Mouse (Mus musculus) bone marrow, adult 2 months (tissue): ENCODE measurements around the gene Zfp598.

Experiments
- CTCF ChIP-seq: fragments of 200-500 bp; IDR thresholded peaks from 2 replicates; pipeline ENCODE4 v1.5.1; 2011; ENCODE audit warnings: low read length, control low read depth; ENCODE audit not compliant: control insufficient read depth, insufficient read depth
- POLR2A ChIP-seq: fragments of 200-500 bp; IDR thresholded peaks from 2 replicates; pipeline ENCODE4 v1.6.1; 2011; ENCODE audit warnings: low read depth, mild to moderate bottlenecking, control low read depth, low read length, borderline replicate concordance; ENCODE audit not compliant: control insufficient read depth

GRCm38 (mm10) chr17:24676877-24677276 is 7.4 kb downstream of the Zfp598 start:
- TF ChIP-seq CTCF (no peak), POLR2A (no peak)
